Mouse (Mus musculus) small intestine, adult 2 months (tissue): Measurements from ENCODE around the gene Gm28035.

Source experiments
- CTCF ChIP-seq: fragments of 200-500 bp; IDR thresholded peaks from 2 replicates; pipeline ENCODE4 v1.5.1; 2012; ENCODE audit warnings: low read depth, mild to moderate bottlenecking, control low read depth, inconsistent platforms, low read length, moderate library complexity, mixed read lengths; ENCODE audit not compliant: insufficient replicate concordance, insufficient read length; ENCODE audit errors: extremely low read depth
- POLR2A ChIP-seq: fragments of 200-500 bp; IDR thresholded peaks from 2 replicates; pipeline ENCODE4 v1.6.1; 2012; ENCODE audit warnings: low read depth, mild to moderate bottlenecking, control low read depth, inconsistent platforms, low read length, moderate library complexity

DNA sequence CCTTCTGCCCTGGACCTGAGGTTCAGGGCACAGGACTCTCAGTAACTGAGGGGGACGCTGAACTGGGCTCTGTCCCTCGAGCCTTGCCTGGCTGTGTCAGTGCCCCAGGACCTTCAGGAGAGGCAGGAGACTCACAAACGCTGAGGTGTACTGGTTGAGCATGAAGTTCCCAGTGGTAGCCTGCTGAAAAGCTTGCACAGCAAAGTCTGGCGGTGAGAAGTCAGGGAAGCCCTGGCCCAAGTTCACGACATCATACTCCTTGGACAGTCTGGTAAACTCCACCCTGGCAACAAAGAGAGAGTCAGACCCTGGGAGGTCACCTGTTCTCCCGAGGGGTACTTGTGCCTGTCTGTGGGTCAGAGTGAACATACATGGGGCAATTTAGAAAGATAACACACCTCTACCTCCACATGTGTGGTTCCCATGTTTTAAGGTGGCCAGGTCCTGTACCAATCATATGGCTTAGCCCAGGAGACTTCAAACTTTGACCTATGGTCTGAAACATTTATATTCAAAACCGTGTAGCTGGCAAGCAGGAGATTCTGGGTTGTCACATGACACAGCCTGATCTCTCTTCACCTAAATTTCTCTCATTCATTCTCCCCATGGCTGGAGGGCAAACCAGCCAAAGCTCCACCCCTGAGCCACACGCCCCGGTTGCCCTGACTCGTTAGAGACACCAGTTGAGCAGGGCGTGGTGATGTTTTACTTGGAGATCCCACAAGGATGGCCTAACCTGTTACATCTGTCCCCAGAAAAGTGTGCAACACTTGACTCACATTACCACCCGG lies 48.4 kb upstream of the Gm28035 start:
- TF ChIP-seq CTCF = no peak
- TF ChIP-seq POLR2A = peak; percentile 41; the same call in 1 of the 2 replicates
